Mouse (Mus musculus): ENCODE measurements around the gene Gm17359. TPM values are rescaled to one million over a fixed set of nuclear protein-coding genes. Genes with fewer than 3 reads are reported as not detected.
A peak's percentile ranks its signal among the peaks of the same experiment; 100 is the strongest.

The Gm17359 gene
- total RNA-seq, 1 experiment from 2014 or later = not detected

GRCm38 (mm10) chr3:79409927-79410628 lies 73.6 kb downstream of the Gm17359 start:
- ATAC-seq (replicated peaks; ENCODE audit: low read depth, poor library complexity, severe bottlenecking) = no peak

DNA sequence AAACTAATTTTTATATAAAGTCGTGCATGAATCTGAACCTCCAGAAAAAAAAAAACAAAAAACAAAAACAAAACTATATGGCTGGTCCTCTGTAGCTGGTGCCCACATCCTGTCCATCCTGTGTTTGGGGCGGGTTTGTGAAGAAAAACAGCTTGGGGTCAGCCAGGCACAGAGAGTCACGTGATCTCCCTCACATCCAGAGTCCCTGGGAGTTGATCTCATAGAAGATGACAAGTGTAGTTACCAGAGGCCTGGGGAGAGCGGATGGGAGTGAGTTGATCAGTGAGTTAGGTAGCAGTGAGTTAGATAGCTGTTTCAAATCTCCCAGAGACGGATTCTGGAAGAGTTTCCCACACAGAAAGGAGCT lies 74.2 kb downstream of the Gm17359 start:
- no peak for ATAC-seq (replicated peaks; ENCODE audit: low read depth, poor library complexity, severe bottlenecking)

GRCm38 (mm10) chr3:79411666-79412065 lies 75.2 kb downstream of the Gm17359 start:
- ATAC-seq (replicated peaks; ENCODE audit: low read depth, poor library complexity, severe bottlenecking) = no peak

GRCm38 (mm10) chr3:79413492-79413891 lies 77.0 kb downstream of the Gm17359 start:
- ATAC-seq (replicated peaks; ENCODE audit: low read depth, poor library complexity, severe bottlenecking) = no peak

- ATAC-seq (replicated peaks; ENCODE audit: low read depth, poor library complexity, severe bottlenecking) = no peak
Observed at GRCm38 (mm10) chr3:79415081-79415480, 78.6 kb downstream of the Gm17359 start.

DNA sequence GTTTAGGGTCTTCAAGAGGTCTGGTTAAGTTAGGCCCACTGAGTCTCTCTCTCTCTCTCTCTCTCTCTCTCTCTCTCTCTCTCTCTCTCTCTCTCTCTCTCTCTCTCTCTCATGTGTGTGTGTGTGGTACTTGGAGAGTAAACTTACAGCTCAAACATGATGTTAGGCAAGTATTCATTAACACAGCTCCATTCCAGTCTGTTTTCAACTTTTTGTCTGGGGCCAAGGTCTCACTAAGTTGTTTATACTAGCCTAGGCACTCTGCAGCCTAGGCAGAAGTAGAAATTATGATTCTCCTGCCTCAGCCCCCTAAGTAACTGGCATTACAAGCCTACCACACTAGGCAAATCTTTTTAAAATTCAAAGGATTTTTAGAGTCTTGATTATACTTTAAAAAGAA lies 79.5 kb downstream of the Gm17359 start:
- ATAC-seq (replicated peaks; ENCODE audit: low read depth, poor library complexity, severe bottlenecking) = no peak

DNA sequence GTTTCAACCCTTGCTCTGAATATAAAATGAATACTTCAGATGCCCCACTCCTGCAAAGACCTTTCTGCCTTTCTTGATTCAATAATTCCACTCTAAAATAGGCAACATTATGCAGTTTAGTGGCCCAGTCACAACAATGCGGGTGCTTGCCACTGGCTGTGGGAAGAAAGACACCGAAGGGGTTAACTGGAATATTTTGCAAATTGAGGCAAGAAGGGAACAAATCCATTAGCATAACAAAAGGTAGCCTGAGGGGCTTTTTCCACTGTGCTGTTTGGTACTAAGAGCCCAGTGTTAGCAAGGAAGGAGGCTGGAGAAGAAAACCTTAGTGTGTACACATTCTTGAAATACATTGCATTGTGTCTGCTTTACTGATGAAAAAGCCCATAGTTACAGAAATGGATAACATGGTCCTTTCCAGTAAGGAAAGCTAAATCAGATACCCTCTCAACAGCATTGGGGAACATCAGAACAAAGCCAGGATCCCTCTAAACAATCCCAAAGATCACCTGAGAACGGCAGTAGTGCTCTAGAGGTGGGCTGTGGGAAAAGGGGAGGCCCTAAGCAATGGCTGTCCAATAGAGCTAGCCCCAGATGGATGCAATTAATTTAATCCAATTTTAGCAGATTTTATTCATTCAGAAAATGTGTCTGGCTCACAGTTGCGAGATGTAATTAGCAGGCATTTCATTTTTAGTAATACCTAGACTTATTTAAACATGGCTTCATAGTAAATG lies 80.7 kb downstream of the Gm17359 start:
- ATAC-seq (replicated peaks; ENCODE audit: low read depth, poor library complexity, severe bottlenecking) = no peak

DNA sequence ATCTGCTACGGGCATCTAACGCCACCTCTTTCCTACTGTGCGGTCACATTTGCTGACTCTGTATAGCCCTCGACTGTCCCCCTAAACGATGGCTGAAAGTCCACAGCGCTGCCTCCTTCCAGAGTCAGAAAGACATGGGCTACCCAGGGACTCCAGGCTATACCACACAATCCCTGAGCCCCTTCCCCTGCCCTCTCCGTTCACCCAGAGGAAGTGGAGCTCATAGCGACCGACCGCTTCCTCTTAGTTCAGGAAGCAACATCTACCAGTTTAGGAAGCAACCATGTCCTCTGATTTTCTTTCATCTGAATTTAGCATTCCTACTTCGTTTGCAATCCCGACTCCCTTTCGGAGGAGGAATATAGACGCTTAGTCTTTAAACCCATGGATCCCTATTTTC lies 82.5 kb downstream of the Gm17359 start:
- no peak for ATAC-seq (replicated peaks; ENCODE audit: low read depth, poor library complexity, severe bottlenecking)

DNA sequence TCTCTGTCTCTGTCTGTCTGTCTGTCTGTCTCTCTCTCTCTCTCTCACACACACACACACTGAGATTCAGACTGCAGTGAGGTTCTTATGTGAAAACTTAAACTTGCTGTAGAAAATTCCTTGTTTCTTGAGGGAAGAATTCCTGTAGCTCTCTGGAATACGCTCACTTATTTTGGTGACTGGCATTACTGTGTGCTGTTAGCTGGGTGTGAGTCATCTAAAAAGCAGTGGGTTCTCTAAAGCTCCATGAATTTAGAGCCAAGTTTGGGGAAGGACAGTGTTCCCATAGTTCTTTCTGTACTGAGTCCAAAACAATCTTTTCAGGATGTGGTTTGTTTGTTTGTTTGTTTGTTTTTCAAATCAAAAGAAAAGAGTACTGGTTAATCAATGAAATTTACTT lies 89.0 kb downstream of the Gm17359 start:
- ATAC-seq (replicated peaks; ENCODE audit: low read depth, poor library complexity, severe bottlenecking) = no peak

- ATAC-seq (replicated peaks; ENCODE audit: low read depth, poor library complexity, severe bottlenecking) = no peak
Observed at GRCm38 (mm10) chr3:79433593-79433992, 97.1 kb downstream of the Gm17359 start.

- no peak for ATAC-seq (replicated peaks; ENCODE audit: low read depth, poor library complexity, severe bottlenecking)
Observed at GRCm38 (mm10) chr3:79434436-79434835, 98.0 kb downstream of the Gm17359 start.

DNA sequence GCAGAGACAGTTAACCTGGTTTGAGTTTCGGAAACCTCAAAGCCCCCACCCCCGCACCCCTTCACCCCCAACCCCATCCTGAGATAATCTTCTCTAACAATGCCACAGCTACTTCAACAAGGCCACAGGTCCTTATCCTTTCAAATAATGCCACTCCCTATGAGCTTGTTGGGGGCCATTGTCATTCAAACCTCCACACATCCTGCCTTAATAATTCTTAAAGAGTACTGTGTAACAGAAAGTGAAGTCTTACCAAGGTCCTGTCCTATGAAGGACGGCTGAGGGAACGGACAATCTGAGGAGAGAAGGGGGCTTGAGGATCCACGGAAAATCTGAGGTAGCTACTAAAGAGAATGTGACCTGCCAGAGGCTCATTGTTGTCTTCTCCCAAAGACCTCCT lies 98.5 kb downstream of the Gm17359 start:
- no peak for ATAC-seq (replicated peaks; ENCODE audit: low read depth, poor library complexity, severe bottlenecking)

- no peak for ATAC-seq (replicated peaks; ENCODE audit: low read depth, poor library complexity, severe bottlenecking)
Observed at GRCm38 (mm10) chr3:79436186-79436585, 99.7 kb downstream of the Gm17359 start.

- peak; percentile 94 for ATAC-seq (replicated peaks; ENCODE audit: low read depth, poor library complexity, severe bottlenecking)
Observed at GRCm38 (mm10) chr3:79438276-79438675, 101.8 kb downstream of the Gm17359 start.

GRCm38 (mm10) chr3:79440976-79441491 lies 104.6 kb downstream of the Gm17359 start:
- no peak for ATAC-seq (replicated peaks; ENCODE audit: low read depth, poor library complexity, severe bottlenecking)

GRCm38 (mm10) chr3:79443850-79444249 lies 107.4 kb downstream of the Gm17359 start:
- ATAC-seq (replicated peaks; ENCODE audit: low read depth, poor library complexity, severe bottlenecking) = no peak

- 0 out of 2 replicates have a peak, but pooled peaks have one; percentile 15 for ATAC-seq (replicated peaks; ENCODE audit: low read depth, poor library complexity, severe bottlenecking)
Observed at GRCm38 (mm10) chr3:79445041-79445440, 108.6 kb downstream of the Gm17359 start.

GRCm38 (mm10) chr3:79446124-79446523 lies 109.7 kb downstream of the Gm17359 start:
- no peak for ATAC-seq (replicated peaks; ENCODE audit: low read depth, poor library complexity, severe bottlenecking)

DNA sequence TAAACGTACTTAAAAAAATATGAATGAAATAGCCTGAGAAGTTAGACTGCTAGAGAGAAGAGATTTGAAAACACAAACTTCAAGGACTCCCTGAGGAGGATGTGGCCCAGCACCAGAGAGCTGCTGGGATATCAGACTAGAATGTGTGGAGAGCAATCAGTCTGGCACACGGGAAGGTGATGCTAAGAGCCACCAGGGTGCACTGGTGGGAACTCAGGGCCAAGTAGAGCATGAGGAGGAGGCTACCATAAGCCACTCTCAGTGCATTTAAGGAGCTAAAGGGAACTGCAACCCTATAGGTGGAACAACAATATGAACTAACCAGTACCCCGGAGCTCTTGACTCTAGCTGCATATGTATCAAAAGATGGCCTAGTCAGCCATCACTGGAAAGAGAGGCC lies 110.2 kb downstream of the Gm17359 start:
- ATAC-seq (replicated peaks; ENCODE audit: low read depth, poor library complexity, severe bottlenecking) = 0 out of 2 replicates have a peak, but pooled peaks have one; percentile 52

GRCm38 (mm10) chr3:79448421-79448820 lies 112.0 kb downstream of the Gm17359 start:
- ATAC-seq (replicated peaks; ENCODE audit: low read depth, poor library complexity, severe bottlenecking) = no peak

GRCm38 (mm10) chr3:79449361-79449760 lies 112.9 kb downstream of the Gm17359 start:
- ATAC-seq (replicated peaks; ENCODE audit: low read depth, poor library complexity, severe bottlenecking) = no peak
